Mouse (Mus musculus): ENCODE measurements around the gene Msn. TPM values are rescaled to one million over a fixed set of nuclear protein-coding genes. Genes with fewer than 3 reads are reported as not detected.
A peak's percentile ranks its signal among the peaks of the same experiment; 100 is the strongest.

The Msn gene
- total and polyA plus RNA-seq, 3 experiments: 91.3 to 112 (median 108) TPM

DNA sequence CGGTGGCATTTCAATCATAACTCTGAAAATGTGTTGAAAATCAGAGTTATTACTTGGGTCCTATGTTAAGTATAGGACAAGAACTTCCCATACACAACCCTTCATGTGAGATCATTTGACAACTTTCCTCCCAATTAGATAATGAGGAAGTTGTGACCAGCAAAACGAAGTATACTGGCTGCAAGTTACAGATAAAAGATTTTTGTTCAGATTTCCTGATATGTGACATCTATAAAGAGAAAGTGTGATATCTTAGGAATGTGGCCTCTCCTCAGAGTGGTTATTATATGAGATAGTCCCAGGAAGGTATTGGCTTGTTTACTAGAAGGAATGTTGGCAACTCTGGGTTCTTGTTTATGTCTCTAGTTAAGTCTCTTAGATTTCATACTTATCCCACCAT, 52.4 kb downstream of the Msn start:
- H3K9ac ChIP-seq (ENCODE audit: low read depth, low read length): no peak overlapping the region
- TF ChIP-seq CTCF (IDR thresholded peaks at IDR 0.05) (no peak), EP300 (IDR thresholded peaks at IDR 0.05; ENCODE audit: insufficient read depth, low read depth, low read length) (no peak), POLR2A (IDR thresholded peaks at IDR 0.05; ENCODE audit: insufficient read depth, low read depth, low read length) (no peak)
- 36% methylated on average over 2 of the region's 2 CpGs for WGBS
- DNase-seq: no peak
- H3K4me3 ChIP-seq: no peak overlapping the region
- peak overlapping the region; percentile 12 for H3K27ac ChIP-seq
- H3K27me3 ChIP-seq (ENCODE audit: control insufficient read depth, insufficient read depth, low read length): no peaks in the 10 kb centered on the region
- no peaks in the 10 kb centered on the region for H3K79me2 ChIP-seq (replicated peaks; ENCODE audit: control insufficient read depth, insufficient read depth, low read length)
- intact Hi-C loops (cut with DNase I): no loop called here
- peaks cover 10% of the 10 kb centered on the region for H3K36me3 ChIP-seq (ENCODE audit: control insufficient read depth, insufficient read depth, low read length)
- H3K4me1 ChIP-seq (ENCODE audit: control insufficient read depth, insufficient read depth, low read length): peaks cover 9% of the 10 kb centered on the region

DNA sequence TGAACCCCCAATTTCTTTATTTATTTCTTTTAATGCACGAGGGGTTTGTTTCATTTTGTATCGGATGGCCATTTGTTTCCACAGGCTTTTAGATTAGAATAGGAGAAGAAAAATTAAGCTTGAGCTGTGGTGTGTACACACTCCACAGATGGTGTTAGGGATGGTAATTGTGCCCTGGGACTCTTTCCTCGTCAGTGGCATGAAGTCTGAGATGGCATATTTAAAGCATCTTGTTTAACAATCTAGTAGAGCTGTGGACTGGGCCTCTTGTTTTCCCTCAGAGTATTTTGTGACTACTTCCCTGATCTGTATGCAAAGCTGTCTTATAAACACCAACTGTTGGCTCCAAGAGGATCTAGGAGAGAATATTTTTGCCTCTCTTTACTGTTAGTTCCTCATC, 57.5 kb downstream of the Msn start:
- H3K9ac ChIP-seq (ENCODE audit: low read depth, low read length): no peak overlapping the region
- H3K79me2 ChIP-seq (replicated peaks; ENCODE audit: control insufficient read depth, insufficient read depth, low read length): no peaks in the 10 kb centered on the region
- no peak overlapping the region for H3K27ac ChIP-seq
- H3K36me3 ChIP-seq (ENCODE audit: control insufficient read depth, insufficient read depth, low read length): peaks cover 2% of the 10 kb centered on the region; the same call in 1 of the 2 replicates
- no peak for TF ChIP-seq CTCF (IDR thresholded peaks at IDR 0.05)
- no peak for DNase-seq
- H3K27me3 ChIP-seq (ENCODE audit: control insufficient read depth, insufficient read depth, low read length): no peaks in the 10 kb centered on the region
- peaks cover 7% of the 10 kb centered on the region for H3K4me1 ChIP-seq (ENCODE audit: control insufficient read depth, insufficient read depth, low read length)
- H3K4me3 ChIP-seq: no peak overlapping the region
- 63% methylated on average over 3 of the region's 3 CpGs for WGBS
- intact Hi-C loops (cut with DNase I): no loop called here

DNA sequence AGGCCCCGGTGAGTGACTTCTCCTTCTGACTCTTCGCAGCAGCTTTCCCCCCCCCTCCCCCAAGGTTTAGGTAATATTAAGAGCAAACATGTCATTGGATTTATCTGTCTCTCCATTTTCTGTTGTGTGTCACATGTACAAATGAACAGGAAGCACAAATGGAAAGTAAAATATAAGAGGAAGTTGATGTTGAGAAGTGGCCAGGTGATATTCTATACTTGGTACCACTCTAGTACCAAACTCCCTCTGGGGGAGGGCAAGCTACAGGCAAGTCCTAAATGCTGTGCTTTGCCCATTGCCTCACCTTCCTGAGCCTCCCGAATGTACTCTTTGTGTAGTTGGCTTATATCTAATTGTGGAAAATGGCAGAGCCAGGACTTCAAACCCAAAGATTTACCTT, 62.1 kb downstream of the Msn start:
- DNase-seq: no peak
- no peak for TF ChIP-seq POLR2A (IDR thresholded peaks at IDR 0.05; ENCODE audit: insufficient read depth, low read depth, low read length)
- TF ChIP-seq EP300 (IDR thresholded peaks at IDR 0.05; ENCODE audit: insufficient read depth, low read depth, low read length): no peak
- TF ChIP-seq CTCF (IDR thresholded peaks at IDR 0.05): no peak
- H3K27ac ChIP-seq: no peak overlapping the region
- no peak overlapping the region for H3K4me3 ChIP-seq
- no peaks in the 10 kb centered on the region for H3K79me2 ChIP-seq (replicated peaks; ENCODE audit: control insufficient read depth, insufficient read depth, low read length)
- no peaks in the 10 kb centered on the region; the same call in 1 of the 2 replicates for H3K36me3 ChIP-seq (ENCODE audit: control insufficient read depth, insufficient read depth, low read length)
- no peaks in the 10 kb centered on the region for H3K4me1 ChIP-seq (ENCODE audit: control insufficient read depth, insufficient read depth, low read length)
- H3K27me3 ChIP-seq (ENCODE audit: control insufficient read depth, insufficient read depth, low read length): no peaks in the 10 kb centered on the region
- H3K9ac ChIP-seq (ENCODE audit: low read depth, low read length): no peak overlapping the region
- intact Hi-C loops (cut with DNase I): no loop called here
- WGBS: 77% methylated on average over 3 of the region's 3 CpGs

DNA sequence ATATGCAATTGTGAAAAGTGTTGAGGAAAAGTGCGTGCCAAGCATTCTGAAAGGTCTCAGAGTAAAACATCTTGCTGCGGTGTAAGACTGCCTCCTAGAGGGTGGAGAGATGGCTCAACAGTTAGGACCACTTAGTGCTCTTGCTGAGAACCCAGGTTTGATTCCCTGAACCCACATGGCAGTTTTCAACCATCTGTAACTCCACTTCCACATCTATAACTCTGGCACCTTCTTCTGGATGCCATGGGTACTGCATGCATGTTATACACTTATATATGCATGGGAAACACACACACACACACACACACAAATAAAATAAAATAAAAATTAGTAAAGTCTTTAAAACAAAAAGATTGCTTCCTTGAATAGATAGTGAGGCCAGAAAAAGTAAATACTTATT, 66.7 kb downstream of the Msn start:
- no peaks in the 10 kb centered on the region for H3K4me1 ChIP-seq (ENCODE audit: control insufficient read depth, insufficient read depth, low read length)
- 69% methylated on average over 2 of the region's 2 CpGs for WGBS
- H3K36me3 ChIP-seq (ENCODE audit: control insufficient read depth, insufficient read depth, low read length): no peaks in the 10 kb centered on the region
- H3K27me3 ChIP-seq (ENCODE audit: control insufficient read depth, insufficient read depth, low read length): no peaks in the 10 kb centered on the region
- H3K9ac ChIP-seq (ENCODE audit: low read depth, low read length): no peak overlapping the region
- H3K79me2 ChIP-seq (replicated peaks; ENCODE audit: control insufficient read depth, insufficient read depth, low read length): no peaks in the 10 kb centered on the region
- H3K27ac ChIP-seq: no peak overlapping the region
- TF ChIP-seq CTCF (IDR thresholded peaks at IDR 0.05) (peak; percentile 73), EP300 (IDR thresholded peaks at IDR 0.05; ENCODE audit: insufficient read depth, low read depth, low read length) (no peak)
- no peak overlapping the region for H3K4me3 ChIP-seq
- DNase-seq: peak in 1 of 2 experiments; percentile 3
- intact Hi-C loops (cut with DNase I): no loop called here

DNA sequence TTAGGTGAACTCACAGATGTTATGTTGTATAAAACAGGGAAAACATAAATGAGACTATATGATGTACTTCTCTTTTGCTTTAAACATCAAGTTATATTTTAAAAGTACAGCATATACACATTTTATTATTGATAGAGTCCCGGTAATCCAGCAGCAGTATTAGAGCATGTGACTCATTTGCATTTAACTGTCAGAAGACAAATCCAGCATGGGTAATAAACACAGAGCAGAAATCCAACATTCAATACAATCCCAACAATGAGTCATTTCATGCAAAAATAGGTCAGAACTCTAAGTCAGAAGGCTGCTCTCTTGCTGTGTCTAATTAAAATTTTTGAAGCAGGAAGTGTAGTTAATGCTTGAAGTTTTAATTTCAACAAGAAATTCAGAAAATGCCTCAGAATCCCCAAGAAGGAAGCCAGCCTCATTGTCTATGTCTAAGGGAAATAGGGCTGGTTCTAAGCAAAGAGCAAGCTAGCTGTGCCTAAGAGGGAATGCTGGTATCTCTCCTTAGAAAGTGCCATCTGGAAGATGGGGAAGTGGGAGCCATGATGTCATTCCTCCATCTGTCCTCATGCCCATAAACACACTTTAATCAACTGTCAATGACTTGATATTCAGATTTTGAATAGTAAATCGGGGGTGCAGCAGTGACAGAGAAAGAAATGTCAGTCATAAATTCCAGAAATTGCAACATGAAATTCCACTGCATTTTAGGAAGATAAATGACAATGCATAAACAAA, 76.0 kb downstream of the Msn start:
- no peak overlapping the region for H3K4me3 ChIP-seq
- no peak for DNase-seq
- no peak for TF ChIP-seq POLR2A (IDR thresholded peaks at IDR 0.05; ENCODE audit: insufficient read depth, low read depth, low read length)
- no peak for TF ChIP-seq EP300 (IDR thresholded peaks at IDR 0.05; ENCODE audit: insufficient read depth, low read depth, low read length)
- no peak for TF ChIP-seq CTCF (IDR thresholded peaks at IDR 0.05)
- intact Hi-C loops (cut with DNase I): no loop called here
- no peak overlapping the region for H3K27ac ChIP-seq
- H3K9ac ChIP-seq (ENCODE audit: low read depth, low read length): no peak overlapping the region
- 69% methylated on average over 2 of the region's 2 CpGs for WGBS
- no peaks in the 10 kb centered on the region for H3K36me3 ChIP-seq (ENCODE audit: control insufficient read depth, insufficient read depth, low read length)
- no peaks in the 10 kb centered on the region for H3K4me1 ChIP-seq (ENCODE audit: control insufficient read depth, insufficient read depth, low read length)
- H3K27me3 ChIP-seq (ENCODE audit: control insufficient read depth, insufficient read depth, low read length): no peaks in the 10 kb centered on the region
- H3K79me2 ChIP-seq (replicated peaks; ENCODE audit: control insufficient read depth, insufficient read depth, low read length): no peaks in the 10 kb centered on the region

DNA sequence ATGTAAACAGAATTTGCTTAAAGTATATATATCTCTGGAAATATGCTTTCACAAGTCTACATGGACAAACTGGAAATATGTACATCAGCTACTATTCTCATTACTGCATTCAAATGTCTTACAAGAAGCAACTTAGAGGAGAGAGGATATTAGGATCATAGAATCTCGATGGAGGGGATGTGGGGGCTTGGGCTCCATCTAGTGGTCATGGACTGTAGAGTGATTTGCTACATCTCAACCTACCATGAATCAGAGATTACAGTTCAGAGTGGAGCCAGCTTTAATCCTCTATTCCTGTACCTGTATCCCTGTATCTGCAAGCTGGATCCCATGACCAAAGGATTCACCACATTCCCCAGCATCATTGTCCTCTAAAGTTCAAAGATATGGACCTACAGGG, 82.6 kb downstream of the Msn start:
- no peaks in the 10 kb centered on the region for H3K4me1 ChIP-seq (ENCODE audit: control insufficient read depth, insufficient read depth, low read length)
- DNase-seq: peak in 1 of 2 experiments; percentile 16
- H3K27me3 ChIP-seq (ENCODE audit: control insufficient read depth, insufficient read depth, low read length): no peaks in the 10 kb centered on the region
- no peak overlapping the region for H3K9ac ChIP-seq (ENCODE audit: low read depth, low read length)
- no peaks in the 10 kb centered on the region for H3K36me3 ChIP-seq (ENCODE audit: control insufficient read depth, insufficient read depth, low read length)
- no peak overlapping the region for H3K4me3 ChIP-seq
- 12% methylated on average over 1 of the region's 1 CpGs for WGBS
- no peak for TF ChIP-seq POLR2A (IDR thresholded peaks at IDR 0.05; ENCODE audit: insufficient read depth, low read depth, low read length)
- TF ChIP-seq CTCF (IDR thresholded peaks at IDR 0.05): peak; percentile 88
- intact Hi-C loops (cut with DNase I): loop anchor here (1.0 to 2.0 kb wide), 3 partner anchors 42 to 172 kb away; no protein-coding TSS in a partner anchor
- H3K79me2 ChIP-seq (replicated peaks; ENCODE audit: control insufficient read depth, insufficient read depth, low read length): no peaks in the 10 kb centered on the region
- H3K27ac ChIP-seq: no peak overlapping the region
